Mouse (Mus musculus): Measurements from ENCODE around the gene Sim2. TPM values are rescaled to one million over a fixed set of nuclear protein-coding genes. Genes with fewer than 3 reads are reported as not detected.

Sim2 gene
- total RNA-seq, 2 experiments from 2014 or later = not detected

- no peak for DNase-seq
Observed at GRCm38 (mm10) chr16:94078318-94079074, 6.2 kb upstream of the Sim2 start.

- no peak for DNase-seq
Observed at GRCm38 (mm10) chr16:94079075-94079855, 5.5 kb upstream of the Sim2 start.

GRCm38 (mm10) chr16:94079856-94080555, 4.7 kb upstream of the Sim2 start:
- no peak for DNase-seq

DNA sequence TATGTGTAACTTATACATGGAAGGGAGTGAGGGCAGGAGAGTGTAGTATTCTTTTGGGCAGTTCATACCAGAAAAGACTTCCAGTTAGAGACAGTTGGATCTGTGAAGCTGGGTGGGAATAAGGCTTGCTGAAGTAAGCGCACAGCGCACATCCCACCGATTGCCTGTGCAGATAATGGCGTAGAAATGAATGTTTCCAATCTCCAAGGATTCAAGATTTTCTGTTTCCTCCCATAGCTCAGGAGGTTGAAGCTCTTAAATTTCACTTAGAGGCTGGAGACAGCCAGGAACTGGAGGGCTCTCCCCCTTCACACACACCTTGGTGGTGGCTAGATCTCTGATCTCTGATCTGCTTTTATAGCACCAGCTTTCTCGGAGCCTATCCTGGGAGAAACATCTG, 3.1 kb upstream of the Sim2 start:
- no peak for DNase-seq

- DNase-seq = no peak
Observed at GRCm38 (mm10) chr16:94081996-94082708, 2.6 kb upstream of the Sim2 start.

DNA sequence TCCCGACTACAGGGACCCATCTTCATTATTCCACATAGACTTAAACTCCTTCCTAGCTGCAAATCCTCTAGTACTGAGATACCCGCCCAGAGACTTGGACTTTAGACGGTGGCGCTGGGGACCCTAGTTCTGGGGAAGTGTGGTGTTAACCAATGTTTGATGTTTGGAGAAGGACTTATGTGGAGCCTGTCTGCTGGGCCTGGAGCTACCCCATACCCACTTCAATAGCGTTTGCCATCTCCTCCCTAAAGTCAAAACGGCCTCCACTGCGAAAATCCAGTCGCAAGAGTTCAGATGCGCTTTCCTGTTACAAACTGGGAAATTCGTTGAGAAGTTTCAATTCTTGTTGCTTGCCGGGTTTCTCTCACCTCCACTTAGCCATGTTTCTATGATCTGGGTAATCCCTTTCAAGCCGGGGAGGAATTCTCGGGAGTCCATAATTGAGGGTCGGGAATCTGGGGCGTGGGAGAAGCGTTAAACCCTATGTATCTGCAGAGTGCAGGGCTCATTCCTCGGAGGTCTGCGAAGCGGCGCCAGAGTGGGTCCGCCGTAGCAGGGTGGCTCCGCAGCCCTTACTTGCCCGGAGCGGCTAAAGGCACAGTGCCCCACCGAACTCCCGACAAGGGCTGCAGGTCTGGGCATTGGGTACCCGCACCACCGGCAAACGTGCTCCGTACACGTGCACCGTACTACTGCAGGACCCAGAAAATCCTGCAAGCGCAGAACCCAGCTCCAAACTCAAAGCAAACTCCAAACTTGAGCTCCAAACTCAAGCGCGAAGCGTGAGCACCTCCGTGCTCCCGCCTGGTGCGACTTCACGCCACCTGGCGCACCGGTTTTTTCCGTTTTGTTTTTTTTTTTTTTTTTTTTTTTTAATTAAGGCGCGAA, 1.5 kb upstream of the Sim2 start:
- no peak for DNase-seq

- DNase-seq = no peak
Observed at GRCm38 (mm10) chr16:94083848-94084525, 744 bp upstream of the Sim2 start.

DNA sequence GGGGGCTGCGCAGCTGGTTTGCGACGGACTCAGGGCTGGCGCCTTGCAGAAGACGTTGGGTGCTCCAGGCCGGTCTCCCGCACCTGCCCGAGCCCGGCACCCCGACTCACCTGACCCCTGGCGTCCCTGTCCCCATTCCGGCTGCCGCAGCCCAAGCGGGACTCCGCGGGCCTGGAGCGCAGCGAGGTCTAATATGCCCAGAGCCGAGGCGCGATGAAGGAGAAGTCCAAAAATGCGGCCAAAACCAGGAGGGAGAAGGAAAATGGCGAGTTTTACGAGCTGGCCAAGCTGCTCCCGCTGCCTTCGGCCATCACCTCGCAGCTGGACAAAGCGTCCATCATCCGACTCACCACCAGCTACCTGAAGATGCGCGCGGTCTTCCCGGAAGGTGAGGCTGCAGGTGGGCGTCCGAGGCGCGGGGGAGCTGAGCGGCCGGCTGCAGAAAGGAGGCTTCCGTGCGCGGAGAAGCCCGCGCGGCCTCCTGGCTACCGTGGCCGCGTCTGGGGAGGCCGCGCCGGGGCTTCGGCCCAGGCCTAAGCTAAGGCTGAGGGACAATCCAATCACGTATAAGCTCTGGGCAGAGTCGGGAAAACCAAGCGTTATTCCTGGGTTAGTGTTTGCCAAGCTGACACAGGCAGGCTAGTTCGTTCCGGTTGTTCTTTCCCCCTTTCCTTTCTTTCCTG, 1.0 kb downstream of the Sim2 start:
- DNase-seq = no peak

GRCm38 (mm10) chr16:94086701-94087569, 2.2 kb downstream of the Sim2 start:
- DNase-seq = no peak

DNA sequence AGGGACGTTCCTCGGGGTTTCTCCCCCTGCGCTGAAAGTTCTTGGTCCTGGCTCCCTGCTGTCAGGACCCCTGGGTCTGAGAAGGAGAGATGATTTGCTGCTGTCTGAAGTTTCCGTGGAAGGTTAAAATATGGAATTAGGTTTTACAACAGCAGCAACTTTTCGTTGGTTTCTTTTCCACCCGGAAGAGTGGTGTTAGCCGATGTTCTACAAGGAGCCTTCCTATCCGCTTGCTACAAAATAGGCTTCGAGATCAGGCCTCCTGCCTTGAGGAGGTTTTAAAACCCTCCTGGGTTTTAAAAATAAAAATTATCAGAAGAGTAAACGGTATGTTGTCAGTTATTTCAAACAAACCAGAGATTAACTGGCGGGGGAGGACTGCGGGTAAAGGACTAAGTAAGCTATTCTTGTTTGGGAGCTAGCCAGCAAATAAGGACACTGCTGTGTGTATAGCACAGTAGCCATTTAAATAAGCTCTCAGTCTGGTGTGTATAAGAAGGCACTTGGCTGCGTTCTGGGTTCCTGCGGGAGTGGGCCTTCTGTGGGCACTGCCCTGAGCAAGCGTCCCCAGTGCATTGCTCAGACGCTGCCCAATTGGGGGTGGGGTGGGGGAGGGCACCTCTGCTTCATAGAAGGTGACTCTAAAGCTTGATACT, 3.0 kb downstream of the Sim2 start:
- DNase-seq = no peak

GRCm38 (mm10) chr16:94088226-94088748, 3.6 kb downstream of the Sim2 start:
- no peak for DNase-seq

DNA sequence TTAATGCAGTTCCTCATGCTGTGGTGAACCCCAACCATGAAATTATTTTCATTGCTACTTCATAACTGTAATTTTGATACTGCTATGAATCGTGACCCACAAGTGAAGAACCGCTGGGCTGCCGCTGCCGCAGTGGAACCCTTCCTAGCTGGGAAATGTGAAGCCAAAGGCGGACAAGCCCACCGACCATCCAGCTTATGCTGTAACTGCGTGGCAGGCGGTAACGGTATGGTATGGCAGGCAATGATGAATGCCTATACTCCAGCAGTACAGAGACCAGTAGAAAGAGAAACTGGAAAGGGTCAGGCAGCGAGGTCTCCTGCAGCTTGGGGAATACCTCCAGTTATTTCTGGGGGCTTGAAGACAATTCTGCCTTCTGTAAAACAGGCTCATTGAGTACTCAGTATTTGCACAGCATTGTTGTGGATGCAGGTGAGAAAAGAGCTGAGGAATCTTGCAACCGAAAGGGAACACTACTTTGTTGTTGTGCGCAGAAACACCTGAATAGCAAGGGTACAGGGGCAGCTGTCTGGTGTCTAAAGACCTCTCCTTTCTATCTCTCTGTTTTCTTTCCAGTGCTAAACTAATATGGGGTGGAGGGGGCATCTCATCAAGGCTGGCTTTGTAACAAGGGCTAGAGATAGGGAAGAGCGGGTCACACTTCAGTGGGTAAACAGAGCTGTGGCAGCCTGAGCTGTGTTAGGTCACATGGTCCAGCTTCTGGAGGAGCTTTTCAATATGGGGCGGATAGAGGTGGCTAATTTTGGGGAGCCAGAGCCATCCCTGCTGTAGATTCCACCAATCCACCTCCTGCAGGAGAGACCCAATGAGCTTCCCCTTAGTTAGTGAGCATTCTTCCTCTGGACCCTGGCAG, 4.3 kb downstream of the Sim2 start:
- no peak for DNase-seq

GRCm38 (mm10) chr16:94092511-94093150, 7.9 kb downstream of the Sim2 start:
- DNase-seq = no peak

DNA sequence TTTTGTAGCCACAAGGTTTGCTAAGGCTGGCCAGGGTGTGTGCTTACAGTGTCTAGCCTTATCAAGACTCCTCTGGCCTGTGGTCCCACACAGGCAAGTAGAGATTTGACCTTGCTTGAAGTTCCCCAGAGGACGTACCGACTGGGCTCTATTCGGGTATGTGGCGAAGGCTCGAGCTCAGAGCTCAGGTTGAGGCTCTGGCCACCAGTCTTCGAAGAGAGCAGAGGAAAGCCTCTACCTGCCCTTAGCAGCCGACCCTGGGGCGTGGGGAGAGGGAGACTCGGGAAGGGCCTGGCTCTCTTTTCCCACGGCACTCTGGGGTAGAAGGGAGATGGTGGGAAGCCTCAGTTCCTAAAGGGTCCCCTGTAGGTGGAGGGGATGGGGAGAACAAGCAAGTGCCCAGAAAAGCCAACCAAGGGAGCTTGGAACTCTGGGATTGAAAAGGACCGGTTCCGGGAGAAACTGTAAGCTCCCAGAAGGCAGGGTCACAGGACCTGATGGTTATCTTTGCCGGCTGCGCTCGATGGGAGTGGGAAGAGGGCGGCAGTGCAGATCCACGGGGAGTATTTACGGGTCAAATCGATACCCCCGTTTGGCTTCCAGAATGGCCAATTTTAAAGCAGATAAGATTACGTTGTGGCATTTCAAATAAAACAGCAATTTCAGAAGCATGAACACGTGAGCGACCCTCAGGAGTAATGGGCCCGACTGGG, 8.6 kb downstream of the Sim2 start:
- no peak for DNase-seq

GRCm38 (mm10) chr16:94094251-94095108, 9.7 kb downstream of the Sim2 start:
- no peak for DNase-seq

All from adrenal gland, postnatal 36 days (tissue).